Mouse (Mus musculus) kidney, adult 11 months (tissue): ENCODE measurements at regions not wholly inside any gene's neighbourhood (a gene's known extent, or its start where the extent isn't known, plus 50 kb on each side); places are given as distances from the start of the nearest gene placed in this dataset.

ENCODE experiments used
- DNase-seq: peaks from one replicate; pipeline ENCODE4 v3.0.0; 2022

GRCm38 (mm10) chr10:92219310-92219709 is 502.9 kb downstream of the Nedd1 start:
- no peak for DNase-seq

GRCm38 (mm10) chr10:92170856-92171255 is 551.4 kb downstream of the Nedd1 start:
- DNase-seq: no peak

GRCm38 (mm10) chr10:92166057-92166456 is 556.2 kb downstream of the Nedd1 start:
- no peak for DNase-seq

- DNase-seq: no peak
These were observed 557.2 kb downstream of the Nedd1 start for GRCm38 (mm10) chr10:92164991-92165390.

GRCm38 (mm10) chr10:92164648-92164960 is 557.6 kb downstream of the Nedd1 start:
- no peak for DNase-seq

GRCm38 (mm10) chr10:92163851-92164647 is 558.2 kb downstream of the Nedd1 start:
- DNase-seq: no peak

GRCm38 (mm10) chr10:92163071-92163504 is 559.1 kb downstream of the Nedd1 start:
- no peak for DNase-seq

- no peak for DNase-seq
These were observed 559.7 kb downstream of the Nedd1 start for GRCm38 (mm10) chr10:92162473-92163011.

- no peak for DNase-seq
These were observed 560.7 kb downstream of the Nedd1 start for GRCm38 (mm10) chr10:92161501-92161900.

- DNase-seq: no peak
These were observed 576.0 kb downstream of the Nedd1 start for GRCm38 (mm10) chr10:92146263-92146662.

- DNase-seq: no peak
These were observed 586.7 kb downstream of the Nedd1 start for GRCm38 (mm10) chr10:92135521-92135920.

- no peak for DNase-seq
These were observed 609.4 kb downstream of the Nedd1 start for GRCm38 (mm10) chr10:92112790-92113189.

GRCm38 (mm10) chr10:92106331-92106730 is 615.9 kb downstream of the Nedd1 start:
- DNase-seq: no peak

- DNase-seq: no peak
These were observed 618.3 kb downstream of the Nedd1 start for GRCm38 (mm10) chr10:92103887-92104286.

- no peak for DNase-seq
These were observed 619.5 kb downstream of the Nedd1 start for GRCm38 (mm10) chr10:92102755-92103154.

GRCm38 (mm10) chr10:92097562-92097961 is 624.7 kb downstream of the Nedd1 start:
- no peak for DNase-seq

- DNase-seq: no peak
These were observed 625.1 kb downstream of the Nedd1 start for GRCm38 (mm10) chr10:92097081-92097480.

- DNase-seq: no peak
These were observed 630.5 kb downstream of the Nedd1 start for GRCm38 (mm10) chr10:92091480-92092395.

- no peak for DNase-seq
These were observed 640.1 kb downstream of the Nedd1 start for GRCm38 (mm10) chr10:92082111-92082510.

GRCm38 (mm10) chr10:92081199-92081598 is 641.0 kb downstream of the Nedd1 start:
- no peak for DNase-seq

GRCm38 (mm10) chr10:92079421-92079820 is 642.8 kb downstream of the Nedd1 start:
- no peak for DNase-seq

- DNase-seq: no peak
These were observed 644.9 kb downstream of the Nedd1 start for GRCm38 (mm10) chr10:92077291-92077690.

- DNase-seq: no peak
These were observed 645.5 kb downstream of the Nedd1 start for GRCm38 (mm10) chr10:92076754-92077153.

- no peak for DNase-seq
These were observed 646.8 kb downstream of the Nedd1 start for GRCm38 (mm10) chr10:92075469-92075868.
